Mouse (Mus musculus): ENCODE data around the gene Sipa1l1. TPM values are rescaled to one million over a fixed set of nuclear protein-coding genes. Genes with fewer than 3 reads are reported as not detected.
"Not testable (repeated sequence)": the region's sequence is repeated elsewhere in the genome, so short reads cannot be mapped to it uniquely, and the experiment has no call there.

The Sipa1l1 gene
- total and polyA plus RNA-seq, 2 experiments from 2014 or later: 8.2 to 22.9 TPM

DNA sequence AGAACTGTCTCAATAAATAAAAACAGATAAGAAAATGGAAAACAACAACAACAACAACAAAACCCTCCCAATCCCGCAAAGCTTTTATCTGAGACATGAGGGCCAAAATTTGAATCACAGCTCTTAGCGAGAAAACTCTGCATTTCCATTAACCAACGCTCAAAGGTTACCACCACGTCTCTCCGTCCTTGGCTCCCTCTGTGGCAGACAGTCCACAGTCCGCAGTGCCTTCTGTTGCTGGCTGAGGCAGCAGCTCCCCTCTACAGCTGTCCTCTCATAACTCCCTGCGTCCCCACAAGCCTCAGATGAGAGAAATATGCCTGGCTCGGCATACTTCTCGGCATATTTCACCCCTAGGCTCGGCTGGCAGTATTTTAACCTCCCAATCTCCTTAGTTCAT, 306.9 kb downstream of the Sipa1l1 start:
- Histone ChIP-seq H3K9ac (replicated peaks; ENCODE audit: low read length) (no peak overlapping the region), H3K27me3 (ENCODE audit: insufficient read depth, low read length) (no peaks in the 10 kb centered on the region), H3K4me2 (ENCODE audit: low read depth, low read length) (no peak overlapping the region), H3K4me3 (ENCODE audit: low read length) (no peak overlapping the region), H3K4me1 (ENCODE audit: insufficient read depth, low read length) (0 out of 2 replicates have a peak, but pooled peaks cover 8% of the 10 kb centered on the region), H3K36me3 (ENCODE audit: insufficient read depth, low read length) (no peaks in the 10 kb centered on the region), H3K9me3 (ENCODE audit: low read length) (no peaks in the 10 kb centered on the region), H3K27ac (no peak overlapping the region)
- no peak for TF ChIP-seq CTCF (IDR thresholded peaks at IDR 0.05; ENCODE audit: low read depth)
- WGBS: 71% methylated on average over 10 of the region's 10 CpGs
- no peak for ATAC-seq
- no peak for DNase-seq (ENCODE audit: low spot score)

DNA sequence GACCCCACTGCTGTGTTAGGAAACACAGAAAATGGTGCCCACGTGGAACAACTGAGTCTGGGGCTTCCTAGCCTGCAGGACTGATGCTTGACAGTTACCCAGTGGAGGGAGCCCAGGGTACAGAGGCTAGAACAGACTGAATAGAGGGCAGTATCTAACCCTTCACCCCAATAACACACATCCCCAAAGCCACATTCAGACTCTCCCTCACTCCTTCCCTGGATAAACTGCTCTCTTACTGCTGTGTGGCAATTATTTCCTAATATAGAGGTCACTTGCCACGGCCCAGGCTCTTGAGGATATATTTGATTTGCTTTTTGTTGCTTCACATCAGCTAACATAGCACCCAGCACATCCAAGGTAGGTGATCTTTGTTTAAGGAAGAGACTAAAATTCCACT, 307.5 kb downstream of the Sipa1l1 start:
- no peak for TF ChIP-seq CTCF (IDR thresholded peaks at IDR 0.05; ENCODE audit: low read depth)
- Histone ChIP-seq H3K27ac (no peak overlapping the region), H3K36me3 (ENCODE audit: insufficient read depth, low read length) (no peaks in the 10 kb centered on the region), H3K27me3 (ENCODE audit: insufficient read depth, low read length) (no peaks in the 10 kb centered on the region), H3K4me1 (ENCODE audit: insufficient read depth, low read length) (0 out of 2 replicates have a peak, but pooled peaks cover 8% of the 10 kb centered on the region), H3K4me2 (ENCODE audit: low read depth, low read length) (no peak overlapping the region), H3K9ac (replicated peaks; ENCODE audit: low read length) (no peak overlapping the region), H3K9me3 (ENCODE audit: low read length) (no peaks in the 10 kb centered on the region), H3K4me3 (ENCODE audit: low read length) (no peak overlapping the region)
- DNase-seq (ENCODE audit: low spot score) (no peak), ATAC-seq (no peak)
- 55% methylated on average over 2 of the region's 2 CpGs for WGBS

DNA sequence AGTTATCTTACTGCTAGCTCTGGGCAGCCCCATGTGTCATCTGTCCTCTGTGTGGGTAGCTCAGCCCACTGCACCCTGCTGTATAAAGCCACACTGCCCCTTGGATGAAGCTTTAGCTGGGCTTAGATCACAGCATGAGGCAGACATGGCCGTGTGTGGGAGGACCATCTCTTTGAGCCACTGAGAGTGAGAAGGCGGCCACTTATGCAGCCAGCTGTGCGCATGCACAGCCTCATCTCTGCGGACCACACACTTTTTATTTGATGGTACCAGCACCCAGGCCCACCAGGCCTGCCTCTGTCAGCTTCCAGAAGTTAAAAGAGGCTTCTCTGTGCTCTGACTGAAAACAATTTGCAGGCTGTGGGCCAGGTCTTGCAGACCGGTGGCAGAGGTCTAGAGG, 308.7 kb downstream of the Sipa1l1 start:
- Histone ChIP-seq H3K4me2 (ENCODE audit: low read depth, low read length) (no peak overlapping the region), H3K4me1 (ENCODE audit: insufficient read depth, low read length) (0 out of 2 replicates have a peak, but pooled peaks cover 8% of the 10 kb centered on the region), H3K27me3 (ENCODE audit: insufficient read depth, low read length) (no peaks in the 10 kb centered on the region), H3K27ac (no peak overlapping the region), H3K36me3 (ENCODE audit: insufficient read depth, low read length) (no peaks in the 10 kb centered on the region), H3K9ac (replicated peaks; ENCODE audit: low read length) (no peak overlapping the region), H3K9me3 (ENCODE audit: low read length) (no peaks in the 10 kb centered on the region), H3K4me3 (ENCODE audit: low read length) (no peak overlapping the region)
- DNase-seq (ENCODE audit: low spot score) (no peak), ATAC-seq (peak; percentile 58)
- 22% methylated on average over 5 of the region's 5 CpGs for WGBS
- no peak for TF ChIP-seq CTCF (IDR thresholded peaks at IDR 0.05; ENCODE audit: low read depth)

DNA sequence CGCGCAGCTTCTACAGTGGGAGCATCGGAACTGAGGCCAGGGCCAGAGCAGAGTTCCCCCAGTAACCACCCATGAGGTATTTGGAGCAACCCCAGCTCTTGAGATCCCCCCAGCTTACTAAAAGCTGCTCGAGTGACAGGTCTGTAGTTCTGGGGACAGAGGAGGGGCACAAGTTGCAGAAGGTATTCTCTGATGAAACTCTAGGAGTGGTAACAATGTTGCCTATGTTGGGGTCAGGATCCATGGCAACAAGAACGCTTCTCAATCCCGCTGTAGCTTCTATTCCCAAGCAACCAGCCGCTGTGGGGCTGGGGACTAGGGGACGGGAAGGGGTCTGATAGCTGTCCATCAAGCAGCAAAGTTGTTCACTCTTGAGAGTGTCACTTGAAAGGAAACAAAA, 309.1 kb downstream of the Sipa1l1 start:
- Histone ChIP-seq H3K4me3 (ENCODE audit: low read length) (no peak overlapping the region), H3K9ac (replicated peaks; ENCODE audit: low read length) (no peak overlapping the region), H3K27ac (no peak overlapping the region), H3K4me1 (ENCODE audit: insufficient read depth, low read length) (0 out of 2 replicates have a peak, but pooled peaks cover 8% of the 10 kb centered on the region), H3K36me3 (ENCODE audit: insufficient read depth, low read length) (no peaks in the 10 kb centered on the region), H3K27me3 (ENCODE audit: insufficient read depth, low read length) (no peaks in the 10 kb centered on the region), H3K4me2 (ENCODE audit: low read depth, low read length) (no peak overlapping the region), H3K9me3 (ENCODE audit: low read length) (no peaks in the 10 kb centered on the region)
- ATAC-seq (peak; percentile 59), DNase-seq (ENCODE audit: low spot score) (peak; percentile 19)
- WGBS: 11% methylated on average over 8 of the region's 8 CpGs
- no peak for TF ChIP-seq CTCF (IDR thresholded peaks at IDR 0.05; ENCODE audit: low read depth)

DNA sequence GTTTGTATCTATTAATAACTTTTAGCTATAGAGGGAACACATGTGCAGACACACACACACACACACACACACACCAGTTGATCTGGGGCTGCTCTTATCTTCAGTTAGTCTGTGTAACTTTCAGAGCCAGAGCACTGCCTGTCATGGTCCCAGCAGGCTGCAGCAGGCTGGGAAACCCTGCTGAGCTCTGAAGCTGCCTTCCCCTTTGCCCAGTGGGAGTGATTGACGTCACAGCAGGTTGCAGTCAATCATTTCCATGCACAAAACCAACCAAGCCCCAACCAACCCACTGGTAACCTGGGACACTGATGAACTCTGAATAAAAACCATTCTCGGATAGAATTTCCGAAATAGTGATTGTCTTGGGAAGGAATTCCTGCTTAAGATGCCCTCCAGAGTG, 310.3 kb downstream of the Sipa1l1 start:
- H3K4me3 ChIP-seq (ENCODE audit: low read length): no peak overlapping the region
- H3K27ac ChIP-seq: no peak overlapping the region
- no peak overlapping the region for H3K9ac ChIP-seq (replicated peaks; ENCODE audit: low read length)
- no peaks in the 10 kb centered on the region for H3K36me3 ChIP-seq (ENCODE audit: insufficient read depth, low read length)
- no peaks in the 10 kb centered on the region for H3K27me3 ChIP-seq (ENCODE audit: insufficient read depth, low read length)
- TF ChIP-seq CTCF (IDR thresholded peaks at IDR 0.05; ENCODE audit: low read depth): no peak
- 21% methylated on average over 3 of the region's 3 CpGs for WGBS
- H3K9me3 ChIP-seq (ENCODE audit: low read length): no peaks in the 10 kb centered on the region
- ATAC-seq (no peak), DNase-seq (ENCODE audit: low spot score) (no peak)
- H3K4me2 ChIP-seq (ENCODE audit: low read depth, low read length): no peak overlapping the region
- 0 out of 2 replicates have a peak, but pooled peaks cover 8% of the 10 kb centered on the region for H3K4me1 ChIP-seq (ENCODE audit: insufficient read depth, low read length)

DNA sequence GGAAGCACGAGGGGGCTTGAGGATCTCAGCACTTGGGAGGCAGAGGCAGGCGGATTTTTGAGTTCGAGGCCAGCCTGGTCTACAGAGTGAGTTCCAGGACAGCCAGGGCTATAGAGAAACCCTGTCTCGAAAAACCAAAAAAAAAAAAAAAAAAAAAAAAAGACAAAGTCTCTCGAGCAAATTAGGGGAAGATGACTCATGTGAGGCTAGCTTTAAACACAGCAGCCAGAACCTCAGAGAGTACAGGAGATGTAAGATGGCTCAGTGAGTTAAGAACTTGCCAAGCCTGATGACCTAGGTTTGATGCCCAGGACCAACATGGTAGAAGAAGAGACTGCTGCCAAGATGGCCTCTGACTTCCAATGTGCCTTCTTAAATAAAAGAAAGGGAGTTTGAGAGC, 311.3 kb downstream of the Sipa1l1 start:
- not testable (repeated sequence) for H3K36me3 ChIP-seq (ENCODE audit: insufficient read depth, low read length); H3K4me3 ChIP-seq (ENCODE audit: low read length); H3K27me3 ChIP-seq (ENCODE audit: insufficient read depth, low read length); H3K4me1 ChIP-seq (ENCODE audit: insufficient read depth, low read length); H3K9me3 ChIP-seq (ENCODE audit: low read length); H3K4me2 ChIP-seq (ENCODE audit: low read depth, low read length); H3K9ac ChIP-seq (replicated peaks; ENCODE audit: low read length); ATAC-seq; H3K27ac ChIP-seq; DNase-seq (ENCODE audit: low spot score)
- WGBS: 76% methylated on average over 4 of the region's 5 CpGs

DNA sequence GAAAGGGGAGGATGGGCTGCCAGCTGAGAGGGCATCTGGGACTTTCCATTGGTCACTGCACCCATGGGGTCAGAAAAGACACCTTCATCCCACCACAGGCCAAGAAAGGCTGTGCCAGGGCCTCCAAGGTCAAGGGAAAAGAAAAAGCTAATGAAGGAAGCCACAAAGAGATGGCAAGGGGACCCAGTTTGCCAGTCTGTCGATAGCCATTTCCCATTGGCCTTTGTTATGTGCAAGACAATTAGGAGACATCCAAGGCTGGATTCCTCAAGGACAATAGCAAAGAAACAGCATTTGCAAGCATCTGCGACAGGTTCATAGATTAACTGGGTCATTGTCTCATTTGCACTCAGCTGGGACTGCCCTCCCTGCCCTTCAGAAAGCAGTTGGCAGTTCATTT, 316.3 kb downstream of the Sipa1l1 start:
- DNase-seq (ENCODE audit: low spot score) (no peak), ATAC-seq (no peak)
- no peaks in the 10 kb centered on the region for H3K27me3 ChIP-seq (ENCODE audit: insufficient read depth, low read length)
- no peak overlapping the region for H3K4me3 ChIP-seq (ENCODE audit: low read length)
- H3K9ac ChIP-seq (replicated peaks; ENCODE audit: low read length): no peak overlapping the region
- H3K9me3 ChIP-seq (ENCODE audit: low read length): no peaks in the 10 kb centered on the region
- no peak for TF ChIP-seq CTCF (IDR thresholded peaks at IDR 0.05; ENCODE audit: low read depth)
- H3K36me3 ChIP-seq (ENCODE audit: insufficient read depth, low read length): no peaks in the 10 kb centered on the region
- H3K27ac ChIP-seq: no peak overlapping the region
- 32% methylated on average over 2 of the region's 2 CpGs for WGBS
- H3K4me1 ChIP-seq (ENCODE audit: insufficient read depth, low read length): no peaks in the 10 kb centered on the region; the same call in 1 of the 2 replicates
- H3K4me2 ChIP-seq (ENCODE audit: low read depth, low read length): no peak overlapping the region

All from hindbrain, postnatal 0 days (tissue).